Mouse (Mus musculus) MEL (cell line): ENCODE results near the gene Rap1b. TPM values are rescaled to one million over a fixed set of nuclear protein-coding genes. Genes with fewer than 3 reads are reported as not detected.

ENCODE experiments used
- DNase-seq: peaks from one replicate; pipeline ENCODE4 v3.0.0; 2011; ENCODE audit warnings: low read depth, low spot score
- H3K27ac ChIP-seq: 2 replicates; pipeline ENCODE4 v1.5.1; 2012; ENCODE audit warnings: low read depth, mild to moderate bottlenecking, control low read depth, low read length, moderate library complexity; ENCODE audit not compliant: control insufficient read depth
- H3K27me3 ChIP-seq, 2 experiments: fragments of 150-350 bp in 1 of 2; sonication (generic) in 1 of 2; 2 replicates each; pipeline ENCODE4 v1.6.1; 2012; ENCODE audit warnings: low read length in 2 of 2, mild to moderate bottlenecking in 2 of 2, improper control_type of control experiment in 1 of 2, moderate library complexity in 1 of 2; ENCODE audit not compliant: insufficient read depth in 2 of 2, control insufficient read depth in 1 of 2
- H3K36me3 ChIP-seq, 2 experiments: 2 replicates each; pipeline ENCODE4 v1.6.1; 2012 to 2014; ENCODE audit warnings: low read length in 2 of 2, improper control_type of control experiment in 1 of 2, inconsistent platforms in 1 of 2, mild to moderate bottlenecking in 1 of 2; ENCODE audit not compliant: insufficient read depth in 2 of 2, control insufficient read depth in 1 of 2
- H3K4me1 ChIP-seq, 2 experiments: fragments of 150-350 bp in 1 of 2; sonication (generic) in 1 of 2; 2 replicates each; pipeline ENCODE4 v1.6.1; 2012; ENCODE audit warnings: low read length in 2 of 2, improper control_type of control experiment in 1 of 2, mild to moderate bottlenecking in 1 of 2; ENCODE audit not compliant: insufficient read depth in 2 of 2, control insufficient read depth in 1 of 2
- H3K4me3 ChIP-seq, 2 experiments: fragments of 150-350 bp in 1 of 2; sonication (generic) in 1 of 2; 2 replicates each; pipeline ENCODE4 v1.5.1; 2012; ENCODE audit warnings: low read depth in 2 of 2, low read length in 2 of 2, mild to moderate bottlenecking in 2 of 2, moderate library complexity in 2 of 2, control low read depth in 1 of 2, improper control_type of control experiment in 1 of 2; ENCODE audit not compliant: control insufficient read depth in 1 of 2, insufficient read depth in 1 of 2
- H3K79me2 ChIP-seq: 2 replicates; pipeline ENCODE4 v1.6.1; 2012; ENCODE audit warnings: mild to moderate bottlenecking, low read length, moderate library complexity; ENCODE audit not compliant: control insufficient read depth, poor library complexity, insufficient read depth
- H3K9ac ChIP-seq: 2 replicates; pipeline ENCODE4 v1.6.1; 2012; ENCODE audit warnings: low read depth, mild to moderate bottlenecking, control low read depth, low read length, moderate library complexity; ENCODE audit not compliant: control insufficient read depth, poor library complexity, severe bottlenecking
- H3K9me3 ChIP-seq: fragments of 150-350 bp; sonication (generic); replicated peaks from 2 replicates; pipeline ENCODE4 v1.6.1; 2012; ENCODE audit warnings: mild to moderate bottlenecking, low read length, improper control_type of control experiment, moderate library complexity; ENCODE audit not compliant: insufficient read depth
- BHLHE40 ChIP-seq: IDR thresholded peaks from 2 replicates; pipeline ENCODE4 v1.6.1; 2012; ENCODE audit warnings: low read depth, mild to moderate bottlenecking, inconsistent platforms, low read length, improper control_type of control experiment, borderline replicate concordance
- CHD1 ChIP-seq: IDR thresholded peaks from 2 replicates; pipeline ENCODE4 v1.6.1; 2012; ENCODE audit warnings: low read depth, mild to moderate bottlenecking, inconsistent platforms, low read length, improper control_type of control experiment
- ELF1 ChIP-seq: IDR thresholded peaks from 2 replicates; pipeline ENCODE4 v1.6.1; 2014; ENCODE audit warnings: low read depth, mild to moderate bottlenecking, inconsistent platforms, low read length, improper control_type of control experiment, moderate library complexity
- EP300 ChIP-seq, 2 experiments: IDR thresholded peaks; 2 replicates each; pipeline ENCODE4 v1.6.1; 2011; ENCODE audit warnings: improper control_type of control experiment in 2 of 2, low read length in 2 of 2, low read depth in 1 of 2, mild to moderate bottlenecking in 1 of 2
- ETS1 ChIP-seq: IDR thresholded peaks from 2 replicates; pipeline ENCODE4 v1.6.1; 2012; ENCODE audit warnings: low read depth, mild to moderate bottlenecking, inconsistent platforms, low read length, improper control_type of control experiment, moderate library complexity
- GABPA ChIP-seq: IDR thresholded peaks from 2 replicates; pipeline ENCODE4 v1.6.1; 2012; ENCODE audit warnings: low read depth, mild to moderate bottlenecking, inconsistent platforms, low read length, improper control_type of control experiment, moderate library complexity
- KAT2A ChIP-seq: conservative IDR thresholded peaks from 2 replicates; pipeline ENCODE4 v1.6.1; 2012; ENCODE audit warnings: low read depth, low read length, improper control_type of control experiment, inconsistent platforms
- MAFK ChIP-seq: IDR thresholded peaks from 2 replicates; pipeline ENCODE4 v1.6.1; 2011; ENCODE audit warnings: low read depth, mild to moderate bottlenecking, low read length, improper control_type of control experiment, borderline replicate concordance
- MAX ChIP-seq: IDR thresholded peaks from 2 replicates; pipeline ENCODE4 v1.6.1; 2011; ENCODE audit warnings: low read length, improper control_type of control experiment
- MXI1 ChIP-seq: IDR thresholded peaks from 2 replicates; pipeline ENCODE4 v1.6.1; 2011; ENCODE audit warnings: mild to moderate bottlenecking, low read depth, low read length, improper control_type of control experiment
- MYC ChIP-seq: IDR thresholded peaks from 2 replicates; pipeline ENCODE4 v1.6.1; 2011; ENCODE audit warnings: low read depth, mild to moderate bottlenecking, low read length, improper control_type of control experiment, moderate library complexity
- POLR2A ChIP-seq, 2 experiments: IDR thresholded peaks; 2 replicates each; pipeline ENCODE4 v1.6.1; 2011 to 2012; ENCODE audit warnings: low read length in 2 of 2, mild to moderate bottlenecking in 2 of 2, control low read depth in 1 of 2, improper control_type of control experiment in 1 of 2, low read depth in 1 of 2, moderate library complexity in 1 of 2; ENCODE audit not compliant: control insufficient read depth in 1 of 2, insufficient read depth in 1 of 2, poor library complexity in 1 of 2
- POLR2AphosphoS5 ChIP-seq: IDR thresholded peaks from 2 replicates; pipeline ENCODE4 v1.6.1; 2012; ENCODE audit warnings: low read depth, borderline replicate concordance, mild to moderate bottlenecking, inconsistent platforms, low read length, moderate library complexity, mixed read lengths
- RAD21 ChIP-seq: IDR thresholded peaks from 2 replicates; pipeline ENCODE4 v1.6.1; 2011; ENCODE audit warnings: mild to moderate bottlenecking, low read depth, low read length, improper control_type of control experiment
- RCOR1 ChIP-seq: IDR thresholded peaks from 2 replicates; pipeline ENCODE4 v1.6.1; 2012; ENCODE audit warnings: low read depth, mild to moderate bottlenecking, inconsistent platforms, low read length, improper control_type of control experiment
- SIN3A ChIP-seq: IDR thresholded peaks from 2 replicates; pipeline ENCODE4 v1.6.1; 2012; ENCODE audit warnings: low read length, improper control_type of control experiment, inconsistent platforms
- TBP ChIP-seq: IDR thresholded peaks from 2 replicates; pipeline ENCODE4 v1.8.0; 2011; ENCODE audit warnings: low read depth, low read length, improper control_type of control experiment
- USF1 ChIP-seq: IDR thresholded peaks from 2 replicates; pipeline ENCODE4 v1.6.1; 2014; ENCODE audit warnings: low read depth, mild to moderate bottlenecking, inconsistent platforms, low read length, improper control_type of control experiment, moderate library complexity
- ZC3H11A ChIP-seq: IDR thresholded peaks from 2 replicates; pipeline ENCODE4 v1.6.1; 2012; ENCODE audit warnings: low read depth, mild to moderate bottlenecking, inconsistent platforms, low read length, improper control_type of control experiment
- polyA plus RNA-seq, 2 experiments: library from polyadenylated mRNA; stranded (reverse) in 1 of 2; unstranded in 1 of 2; fragments of >175 nt in 1 of 2; fragments of >200 nt in 1 of 2; gene quantifications; 2 replicates each; pipeline versions ENCODE4 v1.2.1 to v1.2.4; 2012; ENCODE audit warnings: low replicate concordance in 2 of 2, low read depth in 1 of 2; ENCODE audit not compliant: insufficient read length in 2 of 2, insufficient read depth in 1 of 2, missing spikeins in 1 of 2
- total RNA-seq: library from RNA; depleted of rRNA; stranded (reverse); fragments of 300-350 nt; gene quantifications from 2 replicates; pipeline ENCODE4 v1.2.3, GENCODE M21; 2012

Gene Rap1b
- total and polyA plus RNA-seq, 3 experiments, result 42.3 to 89.1 (median 83.3) TPM

GRCm38 (mm10) chr10:117790011-117790410 is 55.8 kb downstream of the Rap1b start:
- DNase-seq, result no peak
- Histone ChIP-seq H3K9ac (no peak overlapping the region), H3K27me3 (no peaks in the 10 kb centered on the region), H3K27ac (no peak overlapping the region), H3K79me2 (peaks cover 28% of the 10 kb centered on the region)
- no peak for TF ChIP-seq ZC3H11A
- no peak for TF ChIP-seq RCOR1
- no peak for TF ChIP-seq EP300 (IDR thresholded peaks at IDR 0.05; ENCODE audit: low read depth in 1 of 2, low read length in 2 of 2)
- TF ChIP-seq CHD1, result no peak
- TF ChIP-seq ETS1, result no peak
- no peak for TF ChIP-seq MAX
- TF ChIP-seq SIN3A, result no peak
- TF ChIP-seq MYC, result no peak
- no peak for TF ChIP-seq POLR2A (IDR thresholded peaks at IDR 0.05; ENCODE audit: control insufficient read depth in 1 of 2, insufficient read depth in 1 of 2, low read depth in 1 of 2, low read length in 2 of 2, poor library complexity in 1 of 2)
- no peak for TF ChIP-seq BHLHE40
- TF ChIP-seq, all 39 proteins: peak for 0
- Histone ChIP-seq H3K4me1 (peaks cover 8 to 17% of the 10 kb centered on the region in 2 experiments), H3K9me3 (no peaks in the 10 kb centered on the region), H3K36me3 (peaks cover 18 to 25% of the 10 kb centered on the region in 2 experiments), H3K4me3 (no peak overlapping the region)

DNA sequence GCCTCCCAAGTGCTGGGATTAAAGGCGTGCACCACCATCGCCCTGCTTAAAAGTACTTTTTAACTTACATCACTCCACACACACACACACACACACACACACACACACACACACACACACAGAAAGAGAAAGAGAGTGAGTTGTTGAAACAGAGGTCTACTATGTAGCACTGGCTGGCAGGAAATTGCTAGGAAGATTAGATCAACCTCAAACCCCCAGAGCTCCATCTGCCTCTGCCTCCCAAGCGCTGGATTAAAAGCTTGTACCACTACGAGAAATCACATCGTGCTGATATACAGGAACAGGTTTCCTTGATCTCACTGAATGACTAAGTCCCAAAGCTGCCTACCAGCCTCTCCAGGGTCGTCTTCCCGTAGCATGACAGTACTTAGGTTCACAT is 61.2 kb downstream of the Rap1b start:
- peak; percentile 33 for DNase-seq
- Histone ChIP-seq H3K4me1 (peaks cover 0 to 3% of the 10 kb centered on the region in 2 experiments; a peak in 2 of 4 replicates), H3K9ac (no peak overlapping the region), H3K27me3 (no peaks in the 10 kb centered on the region), H3K36me3 (peaks cover 4 to 52% of the 10 kb centered on the region in 2 experiments; a peak in 3 of 4 replicates), H3K4me3 (no peak overlapping the region), H3K27ac (no peak overlapping the region), H3K9me3 (no peaks in the 10 kb centered on the region), H3K79me2 (peaks cover 4% of the 10 kb centered on the region; the same call in 1 of the 2 replicates)
- TF ChIP-seq RAD21 (no peak), POLR2A (IDR thresholded peaks at IDR 0.05; ENCODE audit: control insufficient read depth in 1 of 2, insufficient read depth in 1 of 2, low read depth in 1 of 2, low read length in 2 of 2, poor library complexity in 1 of 2) (no peak), TBP (no peak)

GRCm38 (mm10) chr10:117783786-117784420 is 61.9 kb downstream of the Rap1b start:
- Histone ChIP-seq H3K79me2 (peaks cover 4% of the 10 kb centered on the region; the same call in 1 of the 2 replicates), H3K27me3 (no peaks in the 10 kb centered on the region), H3K4me3 (no peak overlapping the region), H3K9ac (no peak overlapping the region), H3K4me1 (peaks cover 0 to 3% of the 10 kb centered on the region in 2 experiments; a peak in 2 of 4 replicates), H3K27ac (no peak overlapping the region), H3K36me3 (peaks cover 4 to 55% of the 10 kb centered on the region in 2 experiments; a peak in 3 of 4 replicates), H3K9me3 (no peaks in the 10 kb centered on the region)
- DNase-seq, result no peak
- TF ChIP-seq KAT2A (no peak), MAFK (no peak), BHLHE40 (no peak), EP300 (IDR thresholded peaks at IDR 0.05; ENCODE audit: low read depth in 1 of 2, low read length in 2 of 2) (no peak), GABPA (no peak), RCOR1 (no peak), MXI1 (no peak), POLR2AphosphoS5 (no peak), USF1 (no peak), ELF1 (no peak)
